Mouse (Mus musculus): Measurements from ENCODE around the gene Ehbp1. TPM values are rescaled to one million over a fixed set of nuclear protein-coding genes. Genes with fewer than 3 reads are reported as not detected.

The Ehbp1 gene
- polyA plus RNA-seq, 1 experiment from 2014 or later: 45.8 TPM

DNA sequence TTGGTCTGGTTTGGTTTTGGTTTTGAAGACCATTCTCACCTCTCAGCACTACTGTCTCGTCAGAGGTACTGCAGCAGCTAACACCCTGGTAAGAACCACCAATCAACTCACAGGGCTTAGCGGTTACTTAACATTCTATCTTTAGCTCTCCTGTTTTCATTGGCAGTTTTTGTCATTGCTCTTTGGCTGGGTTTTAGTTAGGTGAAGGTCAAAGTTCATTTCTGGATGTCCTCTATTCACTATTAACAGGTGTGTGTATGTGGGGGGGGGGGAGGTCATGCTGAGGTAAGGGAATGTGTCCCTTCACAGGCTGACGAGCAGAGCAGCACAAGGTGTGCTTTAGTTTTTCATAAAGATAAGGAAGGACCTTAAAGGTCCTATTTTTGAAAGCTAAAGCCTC is 147.5 kb downstream of the Ehbp1 start:
- Histone ChIP-seq H3K4me2 (peak overlapping the region; percentile 21), H3K36me3 (no peaks in the 10 kb centered on the region), H3K9me3 (replicated peaks) (no peaks in the 10 kb centered on the region), H3K4me1 (replicated peaks) (peaks cover 22% of the 10 kb centered on the region), H3K27me3 (no peaks in the 10 kb centered on the region), H3K4me3 (no peak overlapping the region), H3K27ac (peak overlapping the region; percentile 74), H3K9ac (no peak overlapping the region)
- WGBS: 34% methylated on average over 3 of the region's 3 CpGs
- peak; percentile 66; the same call in 1 of the 2 replicates for ATAC-seq (replicated peaks; ENCODE audit: insufficient number of reproducible peaks, insufficient read depth, low FRiP score, low read depth)

- Histone ChIP-seq H3K9ac (no peak overlapping the region), H3K27ac (no peak overlapping the region), H3K4me1 (replicated peaks) (peaks cover 11% of the 10 kb centered on the region), H3K4me2 (no peak overlapping the region), H3K27me3 (no peaks in the 10 kb centered on the region), H3K36me3 (no peaks in the 10 kb centered on the region), H3K9me3 (replicated peaks) (no peaks in the 10 kb centered on the region), H3K4me3 (no peak overlapping the region)
- 60% methylated on average over 3 of the region's 3 CpGs for WGBS
- no peak for ATAC-seq (replicated peaks; ENCODE audit: insufficient number of reproducible peaks, insufficient read depth, low FRiP score, low read depth)
Observed at GRCm38 (mm10) chr11:22190576-22190975, 151.5 kb downstream of the Ehbp1 start.

- Histone ChIP-seq H3K27me3 (no peaks in the 10 kb centered on the region), H3K4me3 (no peak overlapping the region), H3K36me3 (no peaks in the 10 kb centered on the region), H3K9me3 (replicated peaks) (no peaks in the 10 kb centered on the region), H3K4me1 (replicated peaks) (peaks cover 7% of the 10 kb centered on the region), H3K4me2 (no peak overlapping the region), H3K9ac (no peak overlapping the region), H3K27ac (no peak overlapping the region)
- no peak for ATAC-seq (replicated peaks; ENCODE audit: insufficient number of reproducible peaks, insufficient read depth, low FRiP score, low read depth)
- WGBS: 60% methylated on average over 3 of the region's 3 CpGs
Observed at GRCm38 (mm10) chr11:22189970-22190369, 152.1 kb downstream of the Ehbp1 start.

- Histone ChIP-seq H3K36me3 (no peaks in the 10 kb centered on the region), H3K27ac (no peak overlapping the region), H3K4me2 (no peak overlapping the region), H3K9me3 (replicated peaks) (no peaks in the 10 kb centered on the region), H3K4me1 (replicated peaks) (0 out of 2 replicates have a peak, but pooled peaks cover 3% of the 10 kb centered on the region), H3K9ac (no peak overlapping the region), H3K27me3 (no peaks in the 10 kb centered on the region), H3K4me3 (no peak overlapping the region)
- ATAC-seq (replicated peaks; ENCODE audit: insufficient number of reproducible peaks, insufficient read depth, low FRiP score, low read depth): no peak
- WGBS: 58% methylated on average over 8 of the region's 8 CpGs
Observed at GRCm38 (mm10) chr11:22181530-22182501, 160.3 kb downstream of the Ehbp1 start.

GRCm38 (mm10) chr11:22180146-22180545 is 161.9 kb downstream of the Ehbp1 start:
- no peaks in the 10 kb centered on the region for H3K9me3 ChIP-seq (replicated peaks)
- no peak overlapping the region for H3K9ac ChIP-seq
- no peak overlapping the region for H3K27ac ChIP-seq
- H3K27me3 ChIP-seq: no peaks in the 10 kb centered on the region
- H3K36me3 ChIP-seq: no peaks in the 10 kb centered on the region
- no peak overlapping the region for H3K4me2 ChIP-seq
- no peak for ATAC-seq (replicated peaks; ENCODE audit: insufficient number of reproducible peaks, insufficient read depth, low FRiP score, low read depth)
- H3K4me1 ChIP-seq (replicated peaks): 0 out of 2 replicates have a peak, but pooled peaks cover 4% of the 10 kb centered on the region
- H3K4me3 ChIP-seq: no peak overlapping the region

DNA sequence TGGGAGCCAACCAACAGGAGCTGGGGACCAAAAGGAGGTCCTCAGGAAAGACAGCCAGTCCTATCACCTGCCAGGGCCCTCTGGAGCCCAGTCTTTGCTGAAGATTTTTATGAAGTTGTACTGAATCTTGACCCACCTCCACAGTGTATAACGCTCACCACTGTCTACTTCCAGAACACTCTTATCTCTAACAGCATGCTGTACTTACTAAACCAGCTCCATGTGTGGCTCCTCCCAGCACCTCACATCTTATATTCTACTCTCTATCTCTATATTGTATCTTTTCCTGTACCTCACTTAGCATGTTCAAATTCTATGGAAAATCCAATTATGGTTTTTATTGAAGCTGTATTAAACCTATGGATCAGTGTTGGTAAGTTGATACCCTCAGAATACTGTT is 163.5 kb downstream of the Ehbp1 start:
- Histone ChIP-seq H3K27me3 (no peaks in the 10 kb centered on the region), H3K9ac (no peak overlapping the region), H3K4me3 (no peak overlapping the region), H3K4me1 (replicated peaks) (0 out of 2 replicates have a peak, but pooled peaks cover 4% of the 10 kb centered on the region), H3K36me3 (no peaks in the 10 kb centered on the region), H3K4me2 (no peak overlapping the region), H3K9me3 (replicated peaks) (no peaks in the 10 kb centered on the region), H3K27ac (no peak overlapping the region)
- no peak for ATAC-seq (replicated peaks; ENCODE audit: insufficient number of reproducible peaks, insufficient read depth, low FRiP score, low read depth)
- WGBS: 33% methylated on average over 1 of the region's 1 CpGs

- H3K9me3 ChIP-seq (replicated peaks): no peaks in the 10 kb centered on the region
- ATAC-seq (replicated peaks; ENCODE audit: insufficient number of reproducible peaks, insufficient read depth, low FRiP score, low read depth): no peak
- H3K4me1 ChIP-seq (replicated peaks): peaks cover 11% of the 10 kb centered on the region
- no peak overlapping the region for H3K4me3 ChIP-seq
- 79% methylated on average over 3 of the region's 3 CpGs for WGBS
- no peak overlapping the region for H3K9ac ChIP-seq
- no peaks in the 10 kb centered on the region for H3K36me3 ChIP-seq
- no peak overlapping the region for H3K27ac ChIP-seq
- no peak overlapping the region for H3K4me2 ChIP-seq
- H3K27me3 ChIP-seq: no peaks in the 10 kb centered on the region
Observed at GRCm38 (mm10) chr11:22174311-22174710, 167.8 kb downstream of the Ehbp1 start.

DNA sequence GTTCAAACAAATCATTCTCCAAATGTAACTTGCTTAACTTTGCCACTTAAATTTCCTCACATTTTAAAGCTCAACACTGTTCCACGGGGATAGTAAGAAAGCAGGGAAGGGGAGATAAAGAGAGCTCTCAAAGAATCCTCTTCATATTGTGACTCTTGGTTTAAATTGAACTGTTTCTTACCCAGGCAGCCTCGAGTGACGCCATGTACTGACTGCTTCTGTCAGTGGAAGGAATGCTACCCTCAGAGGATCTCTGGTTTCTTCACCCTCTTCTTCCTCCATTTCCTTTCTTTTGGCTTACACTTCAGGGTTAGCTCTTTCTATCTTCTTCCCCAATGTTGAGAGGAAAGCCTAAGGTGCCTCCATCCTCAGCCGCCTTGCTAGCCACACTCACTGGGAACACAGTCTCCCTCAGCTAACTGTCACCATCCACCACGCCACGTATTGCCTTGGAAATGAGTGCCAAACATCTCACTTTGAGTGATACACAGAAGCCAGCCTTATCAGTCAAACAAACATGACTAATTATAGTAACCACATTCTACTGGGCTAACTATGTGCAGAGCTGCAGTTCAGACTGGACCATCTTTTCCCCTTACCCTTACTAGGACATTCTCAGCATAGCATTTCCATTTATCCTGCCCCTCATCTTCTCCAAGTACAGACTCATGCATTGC is 171.0 kb downstream of the Ehbp1 start:
- WGBS: 37% methylated on average over 6 of the region's 6 CpGs
- H3K36me3 ChIP-seq: peaks cover 12% of the 10 kb centered on the region; the same call in 1 of the 2 replicates
- peak; percentile 94 for ATAC-seq (replicated peaks; ENCODE audit: insufficient number of reproducible peaks, insufficient read depth, low FRiP score, low read depth)
- peak overlapping the region; percentile 88 for H3K27ac ChIP-seq
- H3K9ac ChIP-seq: peak overlapping the region; percentile 26
- H3K4me2 ChIP-seq: peak overlapping the region; percentile 45
- H3K27me3 ChIP-seq: no peaks in the 10 kb centered on the region
- H3K4me3 ChIP-seq: peak overlapping the region; percentile 46
- H3K4me1 ChIP-seq (replicated peaks): peaks cover 11% of the 10 kb centered on the region
- no peaks in the 10 kb centered on the region for H3K9me3 ChIP-seq (replicated peaks)

GRCm38 (mm10) chr11:22157882-22158281 is 184.2 kb downstream of the Ehbp1 start:
- H3K27me3 ChIP-seq: no peaks in the 10 kb centered on the region
- peaks cover 32% of the 10 kb centered on the region for H3K4me1 ChIP-seq (replicated peaks)
- 88% methylated on average over 4 of the region's 4 CpGs for WGBS
- H3K27ac ChIP-seq: no peak overlapping the region
- H3K9ac ChIP-seq: no peak overlapping the region
- H3K4me2 ChIP-seq: no peak overlapping the region
- H3K4me3 ChIP-seq: no peak overlapping the region
- no peaks in the 10 kb centered on the region for H3K36me3 ChIP-seq
- ATAC-seq (replicated peaks; ENCODE audit: insufficient number of reproducible peaks, insufficient read depth, low FRiP score, low read depth): no peak
- H3K9me3 ChIP-seq (replicated peaks): no peaks in the 10 kb centered on the region

DNA sequence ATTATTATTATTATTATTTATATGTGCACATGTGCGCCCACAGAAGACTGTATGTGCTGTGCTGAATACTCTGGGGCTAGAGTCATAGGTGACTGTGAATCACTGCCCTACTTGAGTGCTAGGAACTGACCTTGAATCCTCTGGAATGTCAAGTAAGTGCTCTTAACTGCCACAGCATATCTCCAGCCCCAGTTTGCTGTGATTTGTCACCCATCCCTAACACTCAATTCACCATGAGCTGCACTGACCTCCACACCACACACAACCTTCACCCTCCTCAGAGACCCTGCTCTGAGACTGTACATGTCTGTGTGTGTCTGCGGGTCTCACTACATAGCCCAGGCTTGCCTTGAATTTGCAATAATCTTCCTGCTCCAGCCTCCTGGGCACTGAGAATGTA is 185.9 kb downstream of the Ehbp1 start:
- no peaks in the 10 kb centered on the region for H3K27me3 ChIP-seq
- no peak overlapping the region for H3K4me3 ChIP-seq
- peaks cover 32% of the 10 kb centered on the region for H3K4me1 ChIP-seq (replicated peaks)
- peak; percentile 53; the same call in 1 of the 2 replicates for ATAC-seq (replicated peaks; ENCODE audit: insufficient number of reproducible peaks, insufficient read depth, low FRiP score, low read depth)
- no peak overlapping the region for H3K9ac ChIP-seq
- H3K27ac ChIP-seq: peak overlapping the region; percentile 88
- no peaks in the 10 kb centered on the region for H3K9me3 ChIP-seq (replicated peaks)
- no peaks in the 10 kb centered on the region for H3K36me3 ChIP-seq
- peak overlapping the region; percentile 27 for H3K4me2 ChIP-seq
- 57% methylated on average over 2 of the region's 2 CpGs for WGBS

GRCm38 (mm10) chr11:22155366-22156095 is 186.6 kb downstream of the Ehbp1 start:
- Histone ChIP-seq H3K4me2 (peak overlapping the region; percentile 27), H3K27ac (peak overlapping the region; percentile 88)

More at GRCm38 (mm10) chr11:22155366-22156095, 186.6 kb downstream of the Ehbp1 start:
- no peak for ATAC-seq (replicated peaks; ENCODE audit: insufficient number of reproducible peaks, insufficient read depth, low FRiP score, low read depth)
- no peaks in the 10 kb centered on the region for H3K9me3 ChIP-seq (replicated peaks)
- H3K27me3 ChIP-seq: no peaks in the 10 kb centered on the region
- H3K36me3 ChIP-seq: peaks cover under 1% of the 10 kb centered on the region; the same call in 1 of the 2 replicates
- no peak overlapping the region for H3K4me3 ChIP-seq
- H3K4me1 ChIP-seq (replicated peaks): peaks cover 32% of the 10 kb centered on the region
- WGBS: 50% methylated on average over 3 of the region's 3 CpGs
- H3K9ac ChIP-seq: no peak overlapping the region
